Mouse (Mus musculus): ENCODE measurements around the gene Pdlim7. TPM values are rescaled to one million over a fixed set of nuclear protein-coding genes. Genes with fewer than 3 reads are reported as not detected.

The Pdlim7 gene
- 31.4 TPM for polyA plus RNA-seq (2014; fragmentation: Illumina TruSeq; extraction: RNeasy Lipid Tissue Mini Kit (QIAGEN cat#74804); ENCODE audit: low read depth, low replicate concordance)

GRCm38 (mm10) chr13:55513111-55513748 is at the start of gene Pdlim7:
Gene Pdlim7, minus strand, starts transcription at chr13:55513676.

GRCm38 (mm10) chr13:55536194-55537175 is 23.0 kb upstream of the Pdlim7 start, which contains the start of gene Ddx41:
Gene Ddx41, minus strand, starts transcription at chr13:55536658.

GRCm38 (mm10) chr13:55529198-55529915 is 15.9 kb upstream of the Pdlim7 start, which contains the start of gene Dok3:
Gene Dok3, minus strand, starts transcription at chr13:55529296.

GRCm38 (mm10) chr13:55487578-55488498 is 25.6 kb downstream of the Pdlim7 start, which contains the start of gene Dbn1:
Gene Dbn1, minus strand, starts transcription at chr13:55488111.

GRCm38 (mm10) chr13:55464027-55464884 is 49.2 kb downstream of the Pdlim7 start, which contains the start of gene Prr7:
Gene Prr7, plus strand, starts transcription at chr13:55464267.

Other genes starting within 250 kb of the Pdlim7 start
- gene Prelid1, start 193.2 kb downstream of the Pdlim7 start, polyA plus RNA-seq (2014; fragmentation: Illumina TruSeq; extraction: RNeasy Lipid Tissue Mini Kit (QIAGEN cat#74804); ENCODE audit: low read depth, low replicate concordance), result 161 TPM
- 67.2 TPM for gene Rab24, start 191.7 kb downstream of the Pdlim7 start, polyA plus RNA-seq (2014; fragmentation: Illumina TruSeq; extraction: RNeasy Lipid Tissue Mini Kit (QIAGEN cat#74804); ENCODE audit: low read depth, low replicate concordance)
- 1.2 TPM for gene Mxd3, start 183.9 kb downstream of the Pdlim7 start, polyA plus RNA-seq (2014; fragmentation: Illumina TruSeq; extraction: RNeasy Lipid Tissue Mini Kit (QIAGEN cat#74804); ENCODE audit: low read depth, low replicate concordance)
- gene Lman2, start 150.9 kb downstream of the Pdlim7 start, polyA plus RNA-seq (2014; fragmentation: Illumina TruSeq; extraction: RNeasy Lipid Tissue Mini Kit (QIAGEN cat#74804); ENCODE audit: low read depth, low replicate concordance), result 250 TPM
- 2.2 TPM for gene Rgs14, start 143.9 kb downstream of the Pdlim7 start, polyA plus RNA-seq (2014; fragmentation: Illumina TruSeq; extraction: RNeasy Lipid Tissue Mini Kit (QIAGEN cat#74804); ENCODE audit: low read depth, low replicate concordance)
- gene Slc34a1, start 115.5 kb downstream of the Pdlim7 start, polyA plus RNA-seq (2014; fragmentation: Illumina TruSeq; extraction: RNeasy Lipid Tissue Mini Kit (QIAGEN cat#74804); ENCODE audit: low read depth, low replicate concordance), result 0.87 TPM
- 3.0 TPM for gene Pfn3, start 98.4 kb downstream of the Pdlim7 start, polyA plus RNA-seq (2014; fragmentation: Illumina TruSeq; extraction: RNeasy Lipid Tissue Mini Kit (QIAGEN cat#74804); ENCODE audit: low read depth, low replicate concordance)
- gene F12, start 86.9 kb downstream of the Pdlim7 start, polyA plus RNA-seq (2014; fragmentation: Illumina TruSeq; extraction: RNeasy Lipid Tissue Mini Kit (QIAGEN cat#74804); ENCODE audit: low read depth, low replicate concordance), result not detected
- gene Grk6, start 68.6 kb downstream of the Pdlim7 start, polyA plus RNA-seq (2014; fragmentation: Illumina TruSeq; extraction: RNeasy Lipid Tissue Mini Kit (QIAGEN cat#74804); ENCODE audit: low read depth, low replicate concordance), result 30.4 TPM
- 1.1 TPM for gene Prr7, start 49.4 kb downstream of the Pdlim7 start, polyA plus RNA-seq (2014; fragmentation: Illumina TruSeq; extraction: RNeasy Lipid Tissue Mini Kit (QIAGEN cat#74804); ENCODE audit: low read depth, low replicate concordance)
- gene Dbn1, start 25.6 kb downstream of the Pdlim7 start, polyA plus RNA-seq (2014; fragmentation: Illumina TruSeq; extraction: RNeasy Lipid Tissue Mini Kit (QIAGEN cat#74804); ENCODE audit: low read depth, low replicate concordance), result 17.8 TPM
- 3.3 TPM for gene Dok3, start 15.6 kb upstream of the Pdlim7 start, polyA plus RNA-seq (2014; fragmentation: Illumina TruSeq; extraction: RNeasy Lipid Tissue Mini Kit (QIAGEN cat#74804); ENCODE audit: low read depth, low replicate concordance)
- 26.7 TPM for gene Ddx41, start 23.0 kb upstream of the Pdlim7 start, polyA plus RNA-seq (2014; fragmentation: Illumina TruSeq; extraction: RNeasy Lipid Tissue Mini Kit (QIAGEN cat#74804); ENCODE audit: low read depth, low replicate concordance)
- gene Fam193b, start 57.4 kb upstream of the Pdlim7 start, polyA plus RNA-seq (2014; fragmentation: Illumina TruSeq; extraction: RNeasy Lipid Tissue Mini Kit (QIAGEN cat#74804); ENCODE audit: low read depth, low replicate concordance), result 57.3 TPM
- gene Tmed9, start 60.1 kb upstream of the Pdlim7 start, polyA plus RNA-seq (2014; fragmentation: Illumina TruSeq; extraction: RNeasy Lipid Tissue Mini Kit (QIAGEN cat#74804); ENCODE audit: low read depth, low replicate concordance), result 248 TPM
- 15.1 TPM for gene B4galt7, start 86.2 kb upstream of the Pdlim7 start, polyA plus RNA-seq (2014; fragmentation: Illumina TruSeq; extraction: RNeasy Lipid Tissue Mini Kit (QIAGEN cat#74804); ENCODE audit: low read depth, low replicate concordance)
- 39.3 TPM for gene Caml, start 109.3 kb upstream of the Pdlim7 start, polyA plus RNA-seq (2014; fragmentation: Illumina TruSeq; extraction: RNeasy Lipid Tissue Mini Kit (QIAGEN cat#74804); ENCODE audit: low read depth, low replicate concordance)
- gene Ddx46, start 121.4 kb upstream of the Pdlim7 start, polyA plus RNA-seq (2014; fragmentation: Illumina TruSeq; extraction: RNeasy Lipid Tissue Mini Kit (QIAGEN cat#74804); ENCODE audit: low read depth, low replicate concordance), result 30.5 TPM
- gene B230219D22Rik, start 179.4 kb upstream of the Pdlim7 start, polyA plus RNA-seq (2014; fragmentation: Illumina TruSeq; extraction: RNeasy Lipid Tissue Mini Kit (QIAGEN cat#74804); ENCODE audit: low read depth, low replicate concordance), result 43.1 TPM
- 76.2 TPM for gene Txndc15, start 201.0 kb upstream of the Pdlim7 start, polyA plus RNA-seq (2014; fragmentation: Illumina TruSeq; extraction: RNeasy Lipid Tissue Mini Kit (QIAGEN cat#74804); ENCODE audit: low read depth, low replicate concordance)
- gene Pcbd2, start 213.7 kb upstream of the Pdlim7 start, polyA plus RNA-seq (2014; fragmentation: Illumina TruSeq; extraction: RNeasy Lipid Tissue Mini Kit (QIAGEN cat#74804); ENCODE audit: low read depth, low replicate concordance), result 32.4 TPM

All from adipose tissue, adult 10 weeks (tissue).